Mouse (Mus musculus): ENCODE data around the gene Epn2. TPM values are rescaled to one million over a fixed set of nuclear protein-coding genes. Genes with fewer than 3 reads are reported as not detected.

Gene Epn2
- total and polyA plus RNA-seq, 2 experiments from 2014 or later, result 74.3 to 74.9 TPM

GRCm38 (mm10) chr11:61518871-61519270 is 60.6 kb downstream of the Epn2 start:
- ATAC-seq (ENCODE audit: low FRiP score) (no peak), DNase-seq (ENCODE audit: low spot score) (no peak)
- Histone ChIP-seq H3K27me3 (ENCODE audit: insufficient read depth, low read length) (no peaks in the 10 kb centered on the region), H3K9ac (replicated peaks; ENCODE audit: low read length, poor library complexity, severe bottlenecking) (no peak overlapping the region), H3K4me3 (ENCODE audit: low read depth, low read length) (no peak overlapping the region), H3K4me2 (ENCODE audit: low read depth, low read length, poor library complexity, severe bottlenecking) (no peak overlapping the region), H3K9me3 (ENCODE audit: low read length) (no peaks in the 10 kb centered on the region), H3K36me3 (ENCODE audit: insufficient read depth, low read length) (peaks cover 51% of the 10 kb centered on the region), H3K4me1 (ENCODE audit: insufficient read depth, low read length) (no peaks in the 10 kb centered on the region), H3K27ac (ENCODE audit: low read depth, low read length) (no peak overlapping the region)
- TF ChIP-seq CTCF (IDR thresholded peaks at IDR 0.05), result no peak
- WGBS, result 89% methylated on average over 3 of the region's 3 CpGs

GRCm38 (mm10) chr11:61517971-61518370 is 61.5 kb downstream of the Epn2 start:
- TF ChIP-seq CTCF (IDR thresholded peaks at IDR 0.05), result no peak
- WGBS, result 96% methylated on average over 1 of the region's 1 CpGs
- Histone ChIP-seq H3K4me1 (ENCODE audit: insufficient read depth, low read length) (no peaks in the 10 kb centered on the region), H3K4me3 (ENCODE audit: low read depth, low read length) (no peak overlapping the region), H3K27ac (ENCODE audit: low read depth, low read length) (no peak overlapping the region), H3K9ac (replicated peaks; ENCODE audit: low read length, poor library complexity, severe bottlenecking) (no peak overlapping the region), H3K9me3 (ENCODE audit: low read length) (no peaks in the 10 kb centered on the region), H3K4me2 (ENCODE audit: low read depth, low read length, poor library complexity, severe bottlenecking) (no peak overlapping the region), H3K27me3 (ENCODE audit: insufficient read depth, low read length) (no peaks in the 10 kb centered on the region), H3K36me3 (ENCODE audit: insufficient read depth, low read length) (peaks cover 59% of the 10 kb centered on the region)
- no peak for ATAC-seq (ENCODE audit: low FRiP score)
- no peak for DNase-seq (ENCODE audit: low spot score)

- Histone ChIP-seq H3K4me3 (ENCODE audit: low read depth, low read length) (no peak overlapping the region), H3K27me3 (ENCODE audit: insufficient read depth, low read length) (no peaks in the 10 kb centered on the region), H3K9ac (replicated peaks; ENCODE audit: low read length, poor library complexity, severe bottlenecking) (no peak overlapping the region), H3K36me3 (ENCODE audit: insufficient read depth, low read length) (peaks cover 42% of the 10 kb centered on the region), H3K27ac (ENCODE audit: low read depth, low read length) (no peak overlapping the region), H3K4me2 (ENCODE audit: low read depth, low read length, poor library complexity, severe bottlenecking) (no peak overlapping the region), H3K4me1 (ENCODE audit: insufficient read depth, low read length) (no peaks in the 10 kb centered on the region), H3K9me3 (ENCODE audit: low read length) (no peaks in the 10 kb centered on the region)
- WGBS, result 41% methylated on average over 3 of the region's 3 CpGs
- TF ChIP-seq CTCF (IDR thresholded peaks at IDR 0.05), result peak; percentile 63
- no peak for ATAC-seq (ENCODE audit: low FRiP score)
- peak; percentile 63 for DNase-seq (ENCODE audit: low spot score)
These were observed 64.5 kb downstream of the Epn2 start for GRCm38 (mm10) chr11:61514953-61515352.

GRCm38 (mm10) chr11:61504713-61505257 is 74.7 kb downstream of the Epn2 start, which contains the start of gene B9d1:
Gene B9d1, plus strand, starts transcription at chr11:61505144.
- TF ChIP-seq CTCF (IDR thresholded peaks at IDR 0.05), result peak; percentile 98
- Histone ChIP-seq H3K36me3 (ENCODE audit: insufficient read depth, low read length) (no peaks in the 10 kb centered on the region; the same call in 1 of the 2 replicates), H3K27me3 (ENCODE audit: insufficient read depth, low read length) (no peaks in the 10 kb centered on the region), H3K4me1 (ENCODE audit: insufficient read depth, low read length) (peaks cover 7% of the 10 kb centered on the region), H3K27ac (ENCODE audit: low read depth, low read length) (peak within 1 kb of the TSS; percentile 89), H3K4me2 (ENCODE audit: low read depth, low read length, poor library complexity, severe bottlenecking) (peak within 1 kb of the TSS; percentile 70), H3K4me3 (ENCODE audit: low read depth, low read length) (peak within 1 kb of the TSS; percentile 64), H3K9me3 (ENCODE audit: low read length) (no peaks in the 10 kb centered on the region), H3K9ac (replicated peaks; ENCODE audit: low read length, poor library complexity, severe bottlenecking) (peak within 1 kb of the TSS; percentile 71)
- WGBS, result under 1% methylated on average over 39 of the region's 39 CpGs
- DNase-seq (ENCODE audit: low spot score) (peak; percentile 99), ATAC-seq (ENCODE audit: low FRiP score) (peak; percentile 90)

GRCm38 (mm10) chr11:61503933-61504332 is 75.6 kb downstream of the Epn2 start:
- Histone ChIP-seq H3K36me3 (ENCODE audit: insufficient read depth, low read length) (no peaks in the 10 kb centered on the region; the same call in 1 of the 2 replicates), H3K4me3 (ENCODE audit: low read depth, low read length) (no peak overlapping the region; the same call in 1 of the 2 replicates), H3K9me3 (ENCODE audit: low read length) (no peaks in the 10 kb centered on the region), H3K9ac (replicated peaks; ENCODE audit: low read length, poor library complexity, severe bottlenecking) (peak overlapping the region; percentile 71), H3K4me2 (ENCODE audit: low read depth, low read length, poor library complexity, severe bottlenecking) (peak overlapping the region; percentile 70), H3K4me1 (ENCODE audit: insufficient read depth, low read length) (peaks cover 7% of the 10 kb centered on the region), H3K27me3 (ENCODE audit: insufficient read depth, low read length) (no peaks in the 10 kb centered on the region), H3K27ac (ENCODE audit: low read depth, low read length) (peak overlapping the region; percentile 89)
- ATAC-seq (ENCODE audit: low FRiP score) (no peak), DNase-seq (ENCODE audit: low spot score) (no peak)
- no peak for TF ChIP-seq CTCF (IDR thresholded peaks at IDR 0.05)
- WGBS, result 67% methylated on average over 8 of the region's 8 CpGs

- WGBS, result 81% methylated on average over 6 of the region's 6 CpGs
- H3K4me2 ChIP-seq (ENCODE audit: low read depth, low read length, poor library complexity, severe bottlenecking), result no peak overlapping the region
- H3K9ac ChIP-seq (replicated peaks; ENCODE audit: low read length, poor library complexity, severe bottlenecking), result no peak overlapping the region
- no peaks in the 10 kb centered on the region for H3K27me3 ChIP-seq (ENCODE audit: insufficient read depth, low read length)
- no peaks in the 10 kb centered on the region for H3K9me3 ChIP-seq (ENCODE audit: low read length)
- no peak overlapping the region for H3K27ac ChIP-seq (ENCODE audit: low read depth, low read length)
- DNase-seq (ENCODE audit: low spot score) (no peak), ATAC-seq (ENCODE audit: low FRiP score) (no peak)
- H3K4me3 ChIP-seq (ENCODE audit: low read depth, low read length), result no peak overlapping the region
- H3K36me3 ChIP-seq (ENCODE audit: insufficient read depth, low read length), result no peaks in the 10 kb centered on the region
- no peak for TF ChIP-seq CTCF (IDR thresholded peaks at IDR 0.05)
- no peaks in the 10 kb centered on the region; the same call in 1 of the 2 replicates for H3K4me1 ChIP-seq (ENCODE audit: insufficient read depth, low read length)
These were observed 80.6 kb downstream of the Epn2 start for GRCm38 (mm10) chr11:61498736-61499504.

All from midbrain, postnatal 0 days (tissue).